Mouse (Mus musculus) heart, adult 9 months (tissue): ENCODE measurements around the gene Sap30.

Source experiments
- DNase-seq, 2 experiments: peaks; one replicate each; pipeline ENCODE4 v3.0.0; 2022; ENCODE audit warnings: low spot score in 2 of 2

The Sap30 gene

DNA sequence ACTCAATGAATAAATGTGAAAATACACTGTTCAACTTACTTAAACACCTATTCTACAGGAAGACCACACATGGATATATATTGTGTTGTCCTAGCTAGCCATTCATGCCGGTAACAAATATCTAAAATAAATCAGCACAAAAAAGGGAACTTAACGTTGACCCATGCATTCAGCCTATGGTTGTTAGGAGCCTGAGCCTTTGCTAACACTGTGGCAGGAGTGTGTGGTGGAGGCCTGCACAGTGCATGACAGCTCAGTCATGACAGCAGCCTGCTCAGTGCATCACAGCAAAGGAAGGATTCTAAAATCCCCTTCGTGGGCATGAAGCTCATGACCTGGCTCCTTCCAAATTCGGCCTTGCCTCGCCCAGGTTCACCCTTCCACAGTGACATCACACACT, 46.1 kb downstream of the Sap30 start:
- no peak for DNase-seq

DNA sequence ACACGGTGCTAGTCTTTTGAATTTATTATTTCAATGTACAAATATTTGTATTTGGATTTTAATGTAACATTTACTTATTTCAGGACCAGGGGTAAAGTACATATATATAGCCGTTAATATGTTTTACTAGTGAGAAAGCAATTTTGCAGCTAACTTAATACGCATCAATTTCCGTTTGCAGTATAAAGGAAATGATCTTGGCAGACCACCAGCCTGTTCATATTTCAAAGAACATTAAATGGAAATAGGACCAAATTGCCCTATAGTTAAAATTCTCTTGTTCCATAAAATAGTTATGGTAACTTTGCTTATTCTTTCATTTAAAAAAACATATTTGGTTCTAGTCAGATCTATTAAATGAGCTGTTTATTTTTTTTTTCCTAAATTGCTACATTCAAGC, 46.5 kb downstream of the Sap30 start:
- no peak for DNase-seq

DNA sequence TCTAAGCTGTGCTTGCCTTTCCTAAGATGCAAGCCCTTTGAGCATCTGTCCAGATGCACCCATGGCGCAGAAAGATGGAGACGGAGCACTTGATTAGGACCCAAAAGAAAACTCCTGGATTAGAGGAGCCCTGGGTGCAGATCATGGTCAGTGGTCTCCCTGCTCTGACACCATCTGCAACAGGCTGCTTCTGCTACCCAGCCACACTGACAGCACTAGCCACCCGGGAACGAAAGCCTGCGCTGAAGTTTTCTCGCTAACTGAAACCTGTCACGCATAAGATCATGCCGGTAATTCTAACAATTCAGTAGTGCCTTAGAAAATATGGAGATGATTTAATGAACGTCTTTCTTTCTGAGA, 51.2 kb downstream of the Sap30 start:
- no peak for DNase-seq

DNA sequence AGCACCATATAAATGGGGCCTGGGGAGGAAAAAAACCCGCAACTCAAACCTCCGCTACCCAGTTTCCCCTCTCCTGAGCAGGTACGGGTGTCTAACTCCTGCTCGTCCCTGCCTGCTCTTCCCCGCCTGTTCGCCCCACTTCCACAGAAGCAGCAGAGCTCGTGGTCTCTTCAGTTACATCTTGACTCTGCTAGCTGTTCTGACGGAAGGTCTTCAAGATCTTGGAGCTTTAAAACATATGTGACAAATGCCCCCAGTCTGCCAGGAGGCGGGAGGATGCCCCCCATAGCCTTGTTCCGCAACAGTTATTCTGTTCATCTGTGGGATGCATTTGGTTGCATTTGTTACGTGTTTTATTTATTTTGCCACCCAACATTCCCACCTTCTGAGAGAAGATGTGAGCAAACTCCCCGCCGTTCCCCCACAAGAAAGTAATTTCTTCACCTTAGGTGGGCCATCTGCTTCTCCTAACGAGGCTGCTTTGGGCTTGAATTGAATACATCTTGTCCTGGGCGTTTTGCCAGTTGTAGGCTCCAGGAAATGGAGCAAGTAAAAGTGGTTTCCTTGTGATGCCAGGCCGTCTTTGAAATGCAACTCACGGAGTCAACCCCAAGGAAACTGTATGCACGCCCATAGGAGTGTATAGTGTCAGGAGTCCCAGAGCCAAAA, 51.8 kb downstream of the Sap30 start:
- DNase-seq, result no peak

DNA sequence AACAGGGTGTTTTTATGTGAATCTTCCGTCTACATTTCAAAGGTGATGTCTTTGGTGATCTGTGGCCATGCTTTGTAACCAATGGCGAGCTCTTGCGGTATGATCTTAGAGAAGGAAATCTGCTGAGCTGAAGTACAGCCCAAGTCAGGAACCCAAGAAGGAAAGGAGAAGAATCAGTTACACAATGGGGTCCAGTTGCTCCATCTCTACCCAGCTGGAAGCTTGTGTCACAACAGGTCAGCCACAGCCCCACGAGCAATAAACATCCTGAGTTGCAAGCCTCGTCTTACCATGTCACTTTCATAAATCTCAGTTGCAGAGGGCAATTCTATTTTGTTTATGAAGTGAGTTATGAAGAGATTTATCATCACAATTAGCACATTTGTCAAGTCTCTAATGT, 54.9 kb downstream of the Sap30 start:
- DNase-seq, result no peak
